Mouse (Mus musculus) brain, embryonic 14.5 days (tissue): Measurements from ENCODE around the gene Lpgat1.

Source experiments
- CTCF ChIP-seq: fragments of 200-500 bp; IDR thresholded peaks from 2 replicates; pipeline ENCODE4 v1.5.1; 2012; ENCODE audit warnings: inconsistent platforms, mild to moderate bottlenecking, moderate library complexity, borderline replicate concordance; ENCODE audit not compliant: insufficient read depth, insufficient read length; ENCODE audit errors: extremely low read depth
- POLR2A ChIP-seq: fragments of 200-500 bp; IDR thresholded peaks from 2 replicates; pipeline ENCODE4 v1.6.1; 2012; ENCODE audit warnings: mild to moderate bottlenecking, inconsistent platforms, borderline replicate concordance; ENCODE audit not compliant: poor library complexity, insufficient read depth, insufficient read length, severe bottlenecking; ENCODE audit errors: extremely low read depth

DNA sequence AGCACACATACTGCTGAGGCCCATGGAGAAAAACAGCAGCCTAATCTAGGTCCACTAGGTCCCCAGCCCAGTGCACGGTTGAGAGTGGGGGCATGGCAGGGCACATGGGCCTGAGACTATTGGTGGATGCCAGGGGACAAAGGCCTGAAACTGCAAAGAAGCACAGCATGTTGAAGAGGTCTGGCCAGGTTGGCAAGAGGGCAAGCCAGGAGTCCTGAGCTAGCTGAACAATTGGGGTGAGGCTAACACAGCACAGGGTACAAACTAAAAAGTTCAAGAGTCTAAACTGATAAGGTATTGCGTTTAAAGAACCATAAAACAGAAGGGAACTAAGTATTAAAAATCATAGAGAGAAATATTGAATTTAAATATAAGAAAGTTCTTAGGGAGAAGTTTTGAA lies 36.0 kb upstream of the Lpgat1 start:
- TF ChIP-seq POLR2A, result no peak
- TF ChIP-seq CTCF, result no peak
